Mouse (Mus musculus) right cerebral cortex, adult 18-20 months (tissue): Measurements from ENCODE around the gene Bgn.

Source experiments
- DNase-seq: peaks from one replicate; pipeline ENCODE4 v3.0.0; 2022; ENCODE audit warnings: mixed read lengths

Gene Bgn

GRCm38 (mm10) chrX:73483484-73483810, at the start of gene Bgn:
Gene Bgn, plus strand, starts transcription at chrX:73483602.
- no peak for DNase-seq

DNA sequence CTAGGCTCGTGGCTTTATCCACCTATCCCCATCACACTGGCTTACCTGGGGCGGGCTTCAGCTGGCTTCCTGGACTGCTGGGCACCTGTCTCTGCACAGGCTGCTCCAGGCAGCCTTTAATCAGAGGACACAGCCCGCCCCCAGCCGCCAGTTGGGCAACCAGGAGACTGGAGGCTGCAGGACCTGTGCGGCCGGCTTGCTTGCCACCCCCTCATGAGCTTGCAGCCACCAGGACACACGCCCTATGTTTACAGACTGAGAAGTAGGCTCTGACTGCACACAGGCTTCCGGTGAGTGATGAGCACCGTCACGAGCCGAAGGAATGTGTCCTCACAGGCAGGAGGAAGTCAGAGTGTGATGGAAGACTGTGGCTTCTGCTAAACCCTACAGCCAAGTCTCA, 48.1 kb upstream of the Bgn start, which contains the start of gene Trex2:
Gene Trex2, minus strand, starts transcription at position 93 of the 400 bp plus-strand sequence.
- DNase-seq, result no peak

DNA sequence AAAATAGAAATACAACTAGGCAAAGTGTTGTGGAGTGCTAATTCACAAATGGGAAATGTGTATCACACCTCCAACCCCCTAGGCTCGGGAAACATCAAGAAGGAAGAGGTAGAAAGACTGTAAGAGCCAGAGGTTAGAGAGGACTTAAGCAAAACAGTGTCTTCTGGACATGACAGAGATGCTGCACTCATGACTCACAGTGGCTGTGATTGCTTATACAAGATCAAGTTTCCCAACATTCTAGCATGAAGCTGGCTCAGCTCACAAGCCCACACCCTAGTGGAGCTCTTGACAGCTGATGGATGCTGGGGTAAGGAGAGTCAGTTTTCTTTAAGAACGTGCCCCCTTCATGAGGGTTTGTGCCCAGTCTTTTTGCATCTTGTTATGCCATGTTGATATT, 42.0 kb upstream of the Bgn start:
- DNase-seq, result no peak

DNA sequence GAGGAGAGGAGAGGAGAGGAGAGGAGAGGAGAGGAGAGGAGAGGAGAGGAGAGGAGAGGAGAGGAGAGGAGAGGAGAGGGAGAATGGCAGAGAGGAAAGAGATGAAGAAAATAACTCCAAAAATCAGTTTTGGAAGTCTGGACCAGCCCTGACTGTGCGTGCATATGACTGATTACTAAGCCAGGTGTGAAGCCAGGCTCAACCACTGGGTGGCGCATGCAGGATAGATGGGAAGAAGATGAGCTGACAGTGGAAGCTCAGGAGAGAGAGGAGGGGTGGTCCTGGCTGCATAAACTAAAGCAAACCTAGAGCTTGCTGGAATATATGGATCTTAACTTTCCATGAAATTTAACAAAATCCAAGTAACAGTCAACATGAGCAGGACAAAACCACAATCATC, 31.5 kb upstream of the Bgn start:
- peak; percentile 56 for DNase-seq

DNA sequence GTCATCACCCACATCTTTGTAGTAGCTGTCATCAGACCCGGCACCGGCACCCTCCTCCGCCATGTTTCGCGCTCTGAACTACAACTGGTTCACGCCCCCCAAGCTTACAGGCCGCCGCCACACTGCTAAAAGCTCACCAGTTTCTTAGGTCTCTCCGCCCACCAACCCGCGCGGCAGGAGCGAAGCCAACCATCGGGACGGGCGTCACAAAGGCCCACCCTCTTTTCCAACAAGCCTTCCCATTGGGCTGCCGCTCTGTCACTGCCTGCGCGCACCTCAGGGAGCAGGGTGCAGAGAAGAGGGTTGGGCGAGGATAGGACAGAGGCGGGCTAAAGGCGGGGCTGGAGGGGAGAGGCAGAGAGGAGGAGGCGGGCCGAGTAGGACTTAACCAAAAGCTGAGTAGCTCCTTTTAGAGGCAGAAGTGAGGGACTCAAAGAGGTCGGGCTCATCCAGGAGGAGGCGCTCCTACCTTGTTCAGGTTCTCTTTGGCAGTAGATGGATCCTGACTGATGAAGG, 24.5 kb upstream of the Bgn start, which contains the start of gene Haus7:
Gene Haus7, minus strand, starts transcription at position 168 of the 516 bp plus-strand sequence.
- DNase-seq, result peak; percentile 95

GRCm38 (mm10) chrX:73460792-73461191, 22.6 kb upstream of the Bgn start:
- no peak for DNase-seq

DNA sequence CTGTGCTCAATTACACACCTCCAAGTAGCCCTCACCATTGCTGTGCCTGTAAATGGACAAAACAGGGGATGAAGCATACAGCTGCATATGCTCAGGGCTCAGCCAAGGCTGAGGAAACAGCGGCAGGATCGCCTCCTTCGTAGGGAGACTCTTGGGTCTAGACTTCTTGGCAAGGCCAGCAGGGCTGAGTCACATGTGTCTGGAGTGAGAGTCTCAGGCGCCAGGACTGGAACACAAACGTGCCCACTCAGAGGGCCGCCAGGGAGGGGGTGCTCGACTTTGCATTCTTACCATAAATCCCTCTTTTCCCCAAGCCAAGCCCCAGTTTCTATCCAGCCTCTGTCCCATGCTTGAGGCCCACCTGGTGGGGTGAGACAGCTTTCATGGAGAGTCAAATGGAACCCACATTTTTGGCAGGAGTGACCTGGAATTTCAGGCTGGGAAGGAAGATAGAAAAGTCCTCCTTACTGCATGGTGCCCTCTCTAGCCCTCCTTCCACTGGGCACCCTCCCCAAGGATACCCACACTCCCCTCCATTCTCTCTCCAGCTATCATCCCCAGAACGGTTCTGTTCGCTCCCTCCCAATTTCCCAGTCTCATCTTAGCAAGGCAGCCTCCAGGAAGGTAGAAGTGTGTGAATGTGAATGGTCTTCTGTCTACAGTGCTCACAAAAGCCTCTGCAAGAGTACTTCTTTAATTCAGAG, 17.8 kb upstream of the Bgn start:
- DNase-seq, result peak; percentile 27

DNA sequence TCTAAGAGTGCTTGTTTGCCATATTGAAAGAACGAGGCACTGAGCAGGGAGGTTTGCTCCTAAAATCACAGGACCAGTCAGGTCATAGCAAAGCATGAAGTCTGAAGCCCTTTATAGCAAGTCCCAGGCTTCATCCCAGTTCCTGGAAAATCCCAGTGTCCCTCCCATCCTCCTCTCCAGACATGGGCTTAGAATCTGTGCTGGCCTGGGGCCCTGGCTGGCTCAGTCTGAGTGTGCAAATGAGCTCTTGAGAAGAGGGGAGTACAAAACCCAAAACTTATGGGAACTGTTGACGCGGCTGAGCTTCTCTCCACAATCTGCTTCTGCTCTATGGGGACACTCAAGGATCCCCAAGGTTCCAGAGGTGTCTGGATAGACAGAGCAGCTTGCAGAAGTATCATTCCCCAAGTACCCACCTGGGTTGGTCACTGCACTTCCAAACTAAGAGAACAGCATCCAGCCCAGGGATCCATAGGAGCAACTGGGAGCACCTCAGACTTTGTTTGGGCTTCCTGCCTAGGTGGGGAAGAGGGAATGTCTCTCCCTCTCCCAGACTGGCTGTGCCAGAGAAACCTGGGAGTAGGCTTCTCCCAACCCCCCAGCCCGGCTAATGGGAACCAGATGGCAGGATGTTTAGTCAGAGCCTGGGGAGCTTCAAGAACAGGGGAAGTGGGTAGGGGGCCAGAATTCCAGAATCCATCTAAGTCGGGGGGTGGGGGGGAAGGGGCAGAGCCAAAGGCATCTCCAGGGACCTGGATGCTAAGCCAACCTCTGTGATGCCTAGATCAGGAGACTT, 15.8 kb upstream of the Bgn start:
- DNase-seq, result no peak

GRCm38 (mm10) chrX:73468330-73468729, 15.1 kb upstream of the Bgn start:
- DNase-seq, result no peak

GRCm38 (mm10) chrX:73468752-73469151, 14.7 kb upstream of the Bgn start:
- no peak for DNase-seq

- DNase-seq, result no peak
These were observed 11.6 kb upstream of the Bgn start for GRCm38 (mm10) chrX:73471764-73472163.

DNA sequence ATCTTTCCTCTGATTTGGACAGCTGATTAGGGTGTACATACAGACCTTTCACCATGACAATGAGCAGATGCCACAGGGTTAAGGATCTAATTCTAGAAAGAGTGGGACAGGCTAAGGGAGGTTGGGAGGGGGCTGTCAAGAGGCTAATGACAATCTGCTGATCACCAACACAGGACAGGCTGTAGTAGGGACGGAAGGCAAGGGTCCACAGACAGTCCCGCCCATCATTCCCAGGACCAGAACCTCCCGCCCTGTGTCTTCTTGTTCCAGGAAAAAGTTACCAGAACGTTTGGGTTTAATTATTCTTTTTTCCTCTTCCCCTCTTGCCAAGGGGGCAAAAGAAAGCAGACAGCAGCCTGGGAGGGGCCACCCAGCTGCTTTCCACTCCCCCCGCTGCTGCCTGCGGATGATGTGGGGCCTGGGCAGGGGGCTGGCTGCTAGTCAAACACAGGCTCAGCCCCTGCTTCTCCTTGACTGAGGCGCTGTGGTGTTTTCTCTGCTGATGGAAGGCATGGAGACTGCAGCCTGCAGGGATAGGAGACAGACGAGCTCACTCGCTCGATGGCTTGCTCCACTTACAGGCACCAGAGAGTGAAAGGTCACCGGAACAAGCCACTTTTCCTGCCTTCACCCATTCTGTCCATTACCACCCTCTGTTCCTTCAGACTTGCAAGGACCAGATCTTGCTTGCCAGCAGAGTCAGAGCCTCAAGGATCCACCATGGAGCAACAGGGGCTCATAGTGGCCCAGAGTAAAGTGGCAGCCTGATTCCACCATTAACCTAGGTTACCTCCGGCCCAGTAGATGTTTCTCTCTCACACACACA, 8.8 kb upstream of the Bgn start:
- DNase-seq, result no peak

DNA sequence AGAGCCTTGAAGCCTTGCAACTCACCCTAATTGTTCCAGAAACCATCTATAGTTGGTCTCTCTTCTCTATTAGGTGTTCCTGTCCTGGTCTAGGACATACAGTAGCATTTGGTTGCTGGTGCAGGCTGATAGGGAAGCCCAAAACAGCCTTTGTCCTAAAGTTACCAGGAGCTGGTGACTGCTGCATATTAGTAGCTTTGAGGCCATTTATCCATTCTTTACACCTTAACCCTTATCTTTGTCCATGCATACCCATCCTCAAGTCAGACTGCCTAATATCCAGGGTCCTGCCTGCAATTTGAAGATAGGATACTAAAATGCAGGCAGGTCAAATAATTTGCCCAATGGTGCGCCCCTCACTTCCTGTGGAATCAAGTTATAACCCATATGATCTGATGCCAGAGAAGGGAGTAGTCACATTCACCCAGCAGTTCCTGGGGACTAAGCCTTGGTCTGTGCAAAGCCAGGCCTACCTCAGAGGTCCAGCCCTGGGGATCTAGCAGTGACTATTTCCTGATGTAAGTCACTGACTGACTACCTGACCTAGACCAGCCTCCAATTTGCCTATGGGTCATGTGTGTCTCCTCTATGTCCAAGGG, 7.6 kb upstream of the Bgn start:
- no peak for DNase-seq

DNA sequence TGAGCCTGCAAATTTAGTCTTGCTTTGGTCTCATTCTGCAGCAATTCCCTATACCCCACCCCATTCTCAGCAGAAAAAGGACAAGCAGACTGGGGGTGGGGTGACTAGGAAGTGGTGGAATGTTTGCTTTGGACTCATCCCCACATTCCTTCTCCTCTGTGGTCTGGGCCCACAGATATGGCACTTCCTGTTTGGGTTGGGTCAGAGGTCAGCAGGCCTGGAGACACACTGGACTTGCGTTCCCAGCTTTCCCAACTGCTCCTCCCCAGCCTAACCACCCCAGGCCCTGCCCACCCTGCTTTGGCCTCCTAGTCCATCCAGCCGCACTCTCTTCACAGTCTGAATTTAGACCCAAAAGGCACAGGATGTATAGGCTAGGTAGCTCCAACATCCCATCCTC, 6.8 kb upstream of the Bgn start:
- DNase-seq, result no peak

DNA sequence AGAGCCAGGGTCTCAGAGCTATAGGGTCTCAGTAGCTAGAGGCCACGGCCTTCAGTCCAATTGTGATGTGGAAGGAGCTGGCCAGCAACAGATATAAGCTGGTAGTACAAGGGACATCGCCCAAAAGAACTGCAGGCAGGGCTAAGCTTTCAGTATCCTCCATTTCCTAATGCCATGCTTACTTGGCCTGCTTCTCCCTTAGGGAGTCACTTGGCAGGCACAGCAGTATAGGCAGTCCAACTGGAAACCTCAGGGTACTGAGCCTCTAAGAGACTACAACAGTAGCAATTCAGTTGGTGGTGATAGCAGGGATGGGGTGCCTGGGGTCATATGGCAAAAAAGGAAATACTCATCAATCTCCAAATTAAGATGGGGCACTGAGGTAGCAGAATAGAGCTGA, 5.9 kb upstream of the Bgn start:
- no peak for DNase-seq

DNA sequence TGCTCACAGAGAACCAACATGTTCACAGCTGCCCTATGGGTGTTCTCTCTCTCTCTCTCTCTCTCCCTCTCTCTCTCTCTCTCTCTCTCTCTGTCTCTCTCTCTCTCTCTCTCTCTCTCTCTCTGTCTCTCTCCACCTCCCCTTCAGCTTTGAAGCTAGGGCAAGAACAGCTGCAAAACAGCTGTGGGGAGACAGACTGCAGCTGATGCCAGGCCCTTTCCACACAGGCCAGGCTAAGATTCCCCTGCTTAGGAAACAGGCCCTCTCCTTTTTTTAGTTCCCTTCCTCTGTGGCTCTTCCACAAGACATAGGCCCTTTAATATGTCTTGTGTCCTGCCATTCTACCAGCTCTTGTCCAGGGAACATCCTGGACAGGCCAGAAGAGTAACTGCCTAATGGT, 3.7 kb upstream of the Bgn start:
- DNase-seq, result no peak

DNA sequence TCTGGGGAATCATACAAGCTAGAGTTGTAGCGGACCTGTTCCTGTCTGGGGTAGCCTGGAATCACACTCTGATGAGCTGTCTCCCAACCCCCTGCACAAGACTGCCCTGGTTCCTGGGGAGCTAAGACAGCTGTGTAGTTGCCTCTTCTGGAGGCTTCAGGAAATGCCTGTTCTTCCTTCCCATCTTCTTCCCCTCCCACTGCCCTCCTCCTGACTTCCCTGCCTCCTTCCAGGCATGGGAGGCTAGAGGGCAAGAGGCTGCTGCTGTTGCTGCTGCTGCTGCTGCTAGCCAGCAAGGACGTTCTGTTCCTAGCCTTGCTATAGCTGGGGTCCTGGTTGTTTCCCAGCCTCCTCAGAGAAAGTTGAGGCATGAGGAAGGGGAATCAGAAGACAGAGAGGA, 3.1 kb upstream of the Bgn start:
- no peak for DNase-seq

DNA sequence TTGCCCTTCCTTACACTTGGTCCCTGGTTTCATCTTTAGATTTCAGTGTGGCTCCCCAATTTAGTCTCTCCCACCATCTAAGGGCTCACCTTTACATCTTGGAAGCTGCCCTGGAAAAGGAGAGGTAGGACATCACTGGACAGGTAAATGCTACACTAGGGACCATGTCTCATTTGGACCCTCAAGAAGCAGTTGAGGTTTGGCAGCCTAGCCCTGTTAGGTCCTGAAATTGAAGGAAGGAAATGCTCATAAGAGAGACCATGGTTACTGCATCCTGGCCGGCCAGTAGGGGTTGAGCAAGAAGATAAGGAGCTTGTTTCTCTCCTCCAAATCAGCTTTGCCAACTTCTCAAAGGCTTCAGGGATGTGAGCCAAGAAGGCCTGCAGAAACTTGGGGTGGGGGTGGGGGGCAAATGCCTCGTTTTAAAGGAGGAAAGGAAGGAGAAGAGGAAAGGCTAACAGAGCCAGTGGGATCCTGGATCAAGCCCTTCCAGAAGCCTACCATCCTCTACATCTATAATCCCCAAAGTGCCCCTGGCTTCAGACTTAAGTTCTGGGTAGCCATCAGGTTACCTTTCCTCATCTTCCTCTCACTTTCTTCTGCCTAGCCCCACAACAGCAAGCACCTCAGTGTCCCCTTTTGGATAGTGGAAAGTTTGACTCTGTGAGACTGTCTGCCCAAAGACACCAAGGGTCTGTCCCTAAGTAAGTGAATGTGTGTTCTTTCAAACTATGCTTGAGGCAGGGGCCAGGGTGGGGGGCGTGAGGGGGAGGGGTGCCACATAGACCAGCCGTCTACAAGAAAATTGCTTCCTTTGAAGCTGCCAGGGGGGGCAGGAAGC, 539 bp upstream of the Bgn start:
- no peak for DNase-seq

- DNase-seq, result no peak
These were observed 674 bp downstream of the Bgn start for GRCm38 (mm10) chrX:73484076-73484475.

- no peak for DNase-seq
These were observed 1.5 kb downstream of the Bgn start for GRCm38 (mm10) chrX:73484870-73485269.

GRCm38 (mm10) chrX:73486920-73487319, 3.5 kb downstream of the Bgn start:
- no peak for DNase-seq

GRCm38 (mm10) chrX:73490186-73490585, 6.8 kb downstream of the Bgn start:
- DNase-seq, result no peak
